ENCODE assay signal across 13 mouse cellular contexts in genomic region chr1:81520420-81521273, GRCm38 (mm10).
DNase-seq lines count a peak whose midpoint lies in the region; ATAC-seq and TF ChIP-seq lines count a peak whose summit lies in the region.
"Had no signal": no experiment of that assay in that cellular context is flagged by ENCODE, and none has a peak within 500 bp of the region (broad histone marks: within the 10 kb centered on the region; RNA-seq: fewer than 3 reads in every experiment).

No protein-coding gene starts in this region.

- H3K4me1 ChIP-seq in forebrain, embryonic 11.5 days (replicated peaks; ENCODE audit: control insufficient read depth, insufficient read depth, low read length): peaks cover 3% of the 10 kb centered on the region
- H3K4me1 ChIP-seq in hindbrain, postnatal 0 days (ENCODE audit: insufficient read depth, low read length): 0 out of 2 replicates have a peak, but pooled peaks cover 2% of the 10 kb centered on the region
- H3K4me1 ChIP-seq in intestine, embryonic 16.5 days (ENCODE audit: control insufficient read depth, insufficient read depth, low read length): no peaks in the 10 kb centered on the region

- peak; percentile 92 for ATAC-seq in forebrain, embryonic 11.5 days (replicated peaks; ENCODE audit: low FRiP score)
- ATAC-seq in hindbrain, postnatal 0 days: no peak
- no peak for ATAC-seq in intestine, embryonic 16.5 days
- ATAC-seq in cerebellum, adult (ENCODE audit: insufficient number of reproducible peaks, low FRiP score, low TSS enrichment): no peak
- ATAC-seq: intestine, postnatal 0 days had no signal

- peak overlapping the region; percentile 81 for H3K27ac ChIP-seq in forebrain, embryonic 11.5 days (ENCODE audit: low read depth, low read length)
- H3K27ac ChIP-seq in hindbrain, postnatal 0 days: no peak overlapping the region
- no peak overlapping the region for H3K27ac ChIP-seq in intestine, embryonic 16.5 days (ENCODE audit: low read length)
- H3K27ac ChIP-seq: liver, embryonic 14.5 days had no signal

- H3K27me3 ChIP-seq in forebrain, embryonic 11.5 days (ENCODE audit: control insufficient read depth, insufficient read depth, low read length): no peaks in the 10 kb centered on the region
- no peaks in the 10 kb centered on the region for H3K27me3 ChIP-seq in hindbrain, postnatal 0 days (ENCODE audit: insufficient read depth, low read length)
- H3K27me3 ChIP-seq in intestine, embryonic 16.5 days (replicated peaks; ENCODE audit: control insufficient read depth, insufficient read depth, low read length): no peaks in the 10 kb centered on the region

- no peaks in the 10 kb centered on the region for H3K9me3 ChIP-seq in forebrain, embryonic 11.5 days (ENCODE audit: control insufficient read depth, low read length)
- no peaks in the 10 kb centered on the region for H3K9me3 ChIP-seq in hindbrain, postnatal 0 days (ENCODE audit: low read length)
- no peaks in the 10 kb centered on the region for H3K9me3 ChIP-seq in intestine, embryonic 16.5 days (ENCODE audit: control insufficient read depth, low read length)

- no peak overlapping the region for H3K4me3 ChIP-seq in forebrain, embryonic 11.5 days (ENCODE audit: low read depth, low read length)
- H3K4me3 ChIP-seq in hindbrain, postnatal 0 days (ENCODE audit: low read length): no peak overlapping the region
- no peak overlapping the region for H3K4me3 ChIP-seq in intestine, embryonic 16.5 days (ENCODE audit: low read length)
- H3K4me3 ChIP-seq: gastrocnemius, adult 2 months had no signal

- H3K9ac ChIP-seq in forebrain, embryonic 11.5 days (ENCODE audit: low read length): no peak overlapping the region
- H3K9ac ChIP-seq in hindbrain, postnatal 0 days (replicated peaks; ENCODE audit: low read length): no peak overlapping the region
- H3K9ac ChIP-seq in intestine, embryonic 16.5 days (ENCODE audit: low read depth, low read length): no peak overlapping the region
- H3K9ac ChIP-seq: liver, embryonic 14.5 days had no signal

- 43% methylated on average over 9 of the region's 9 CpGs for WGBS in forebrain, embryonic 11.5 days
- 43% methylated on average over 9 of the region's 9 CpGs for WGBS in hindbrain, postnatal 0 days
- WGBS in intestine, embryonic 16.5 days: 69% methylated on average over 9 of the region's 9 CpGs

- no peak overlapping the region for H3K4me2 ChIP-seq in forebrain, embryonic 11.5 days (ENCODE audit: low read depth, low read length, severe bottlenecking)
- no peak overlapping the region for H3K4me2 ChIP-seq in hindbrain, postnatal 0 days (ENCODE audit: low read depth, low read length)
- H3K4me2 ChIP-seq in intestine, embryonic 16.5 days (ENCODE audit: low read depth, low read length): no peak overlapping the region

- H3K36me3 ChIP-seq in forebrain, embryonic 11.5 days (ENCODE audit: control insufficient read depth, insufficient read depth, low read length): no peaks in the 10 kb centered on the region
- no peaks in the 10 kb centered on the region for H3K36me3 ChIP-seq in hindbrain, postnatal 0 days (ENCODE audit: insufficient read depth, low read length)
- no peaks in the 10 kb centered on the region for H3K36me3 ChIP-seq in intestine, embryonic 16.5 days (ENCODE audit: control insufficient read depth, insufficient read depth, low read length)

- TF ChIP-seq CTCF in hindbrain, postnatal 0 days (IDR thresholded peaks at IDR 0.05; ENCODE audit: low read depth): no peak

- peak; percentile 54 for DNase-seq in Muller cell, postnatal 12 days (ENCODE audit: inconsistent ontology term)
- peak; percentile 4 for DNase-seq in adrenal gland, postnatal 10 days
- DNase-seq in forebrain, embryonic 11.5 days (ENCODE audit: low spot score): peak; percentile 49
- DNase-seq in hindbrain, postnatal 0 days (ENCODE audit: low spot score): peak; percentile 16
- no peak for DNase-seq in spleen, postnatal 4 days (ENCODE audit: low spot score in 2 of 2)
- DNase-seq: cerebellum, adult 11 months; gastrocnemius, adult 2 months; kidney, postnatal 4 days; thymus, postnatal 25 days had no signal

Comparison
In these comparisons a context has a peak if more than half of its experiments do, and no peak if none do; other contexts are left out.
1. DNase-seq: peak in Muller cell, postnatal 12 days (single experiment), adrenal gland, postnatal 10 days (single experiment), forebrain, embryonic 11.5 days (single experiment) and hindbrain, postnatal 0 days (single experiment); none in spleen, postnatal 4 days (0 of 2).